Mouse (Mus musculus): ENCODE results near the gene Nfix. TPM values are rescaled to one million over a fixed set of nuclear protein-coding genes. Genes with fewer than 3 reads are reported as not detected.

Gene Nfix
- polyA plus RNA-seq, 1 experiment from 2014 or later, result 145 TPM

GRCm38 (mm10) chr8:84735597-84735996, 64.5 kb downstream of the Nfix start:
- Histone ChIP-seq H3K27ac (peak overlapping the region; percentile 40; the same call in 1 of the 2 replicates), H3K27me3 (peaks cover 26% of the 10 kb centered on the region), H3K36me3 (ENCODE audit: poor library complexity, severe bottlenecking) (peaks cover 9% of the 10 kb centered on the region), H3K9ac (peak overlapping the region; percentile 48), H3K4me2 (no peak overlapping the region), H3K9me3 (replicated peaks) (no peaks in the 10 kb centered on the region), H3K4me3 (no peak overlapping the region), H3K4me1 (peaks cover 100% of the 10 kb centered on the region)
- no peak for ATAC-seq
- 41% methylated on average over 2 of the region's 2 CpGs for WGBS

GRCm38 (mm10) chr8:84734680-84735079, 65.5 kb downstream of the Nfix start:
- 73% methylated on average over 2 of the region's 2 CpGs for WGBS
- no peak overlapping the region for H3K4me2 ChIP-seq
- ATAC-seq, result no peak
- no peak overlapping the region for H3K4me3 ChIP-seq
- H3K27me3 ChIP-seq, result peaks cover 17% of the 10 kb centered on the region
- no peaks in the 10 kb centered on the region for H3K9me3 ChIP-seq (replicated peaks)
- H3K4me1 ChIP-seq, result peaks cover 100% of the 10 kb centered on the region
- H3K36me3 ChIP-seq (ENCODE audit: poor library complexity, severe bottlenecking), result peaks cover 9% of the 10 kb centered on the region
- H3K27ac ChIP-seq, result peak overlapping the region; percentile 90; the same call in 1 of the 2 replicates
- H3K9ac ChIP-seq, result no peak overlapping the region

- H3K9me3 ChIP-seq (replicated peaks), result no peaks in the 10 kb centered on the region
- peak overlapping the region; percentile 90; the same call in 1 of the 2 replicates for H3K27ac ChIP-seq
- H3K4me2 ChIP-seq, result no peak overlapping the region
- peaks cover 9% of the 10 kb centered on the region for H3K36me3 ChIP-seq (ENCODE audit: poor library complexity, severe bottlenecking)
- no peak for ATAC-seq
- H3K27me3 ChIP-seq, result peaks cover 12% of the 10 kb centered on the region
- WGBS, result 83% methylated on average over 6 of the region's 6 CpGs
- H3K9ac ChIP-seq, result peak overlapping the region; percentile 3; the same call in 1 of the 2 replicates
- H3K4me3 ChIP-seq, result no peak overlapping the region
- H3K4me1 ChIP-seq, result peaks cover 100% of the 10 kb centered on the region
Measured at GRCm38 (mm10) chr8:84733959-84734358, 66.2 kb downstream of the Nfix start.

GRCm38 (mm10) chr8:84732996-84733395, 67.1 kb downstream of the Nfix start:
- H3K9me3 ChIP-seq (replicated peaks), result no peaks in the 10 kb centered on the region
- H3K27me3 ChIP-seq, result peaks cover 7% of the 10 kb centered on the region; the same call in 1 of the 2 replicates
- ATAC-seq, result no peak
- H3K4me2 ChIP-seq, result no peak overlapping the region
- H3K4me1 ChIP-seq, result peaks cover 100% of the 10 kb centered on the region
- H3K9ac ChIP-seq, result peak overlapping the region; percentile 14
- no peak overlapping the region for H3K4me3 ChIP-seq
- WGBS, result 57% methylated on average over 6 of the region's 6 CpGs
- H3K36me3 ChIP-seq (ENCODE audit: poor library complexity, severe bottlenecking), result peaks cover 9% of the 10 kb centered on the region
- H3K27ac ChIP-seq, result peak overlapping the region; percentile 90

GRCm38 (mm10) chr8:84732545-84732944, 67.6 kb downstream of the Nfix start:
- no peak for ATAC-seq
- WGBS, result 66% methylated on average over 5 of the region's 5 CpGs

GRCm38 (mm10) chr8:84731371-84732177, 68.6 kb downstream of the Nfix start:
- peaks cover 100% of the 10 kb centered on the region for H3K4me1 ChIP-seq
- 58% methylated on average over 11 of the region's 11 CpGs for WGBS
- H3K9me3 ChIP-seq (replicated peaks), result no peaks in the 10 kb centered on the region
- H3K9ac ChIP-seq, result peak overlapping the region; percentile 53
- ATAC-seq, result no peak
- peaks cover 21% of the 10 kb centered on the region for H3K36me3 ChIP-seq (ENCODE audit: poor library complexity, severe bottlenecking)
- peaks cover 5% of the 10 kb centered on the region; the same call in 1 of the 2 replicates for H3K27me3 ChIP-seq
- 0 out of 2 replicates have a peak overlapping the region, but pooled peaks have one; percentile 18 for H3K4me2 ChIP-seq
- H3K27ac ChIP-seq, result peak overlapping the region; percentile 90
- no peak overlapping the region for H3K4me3 ChIP-seq

More at GRCm38 (mm10) chr8:84732545-84732944, 67.6 kb downstream of the Nfix start:
- Histone ChIP-seq H3K27me3 (peaks cover 7% of the 10 kb centered on the region; the same call in 1 of the 2 replicates), H3K9ac (peak overlapping the region; percentile 14; the same call in 1 of the 2 replicates), H3K27ac (peak overlapping the region; percentile 90), H3K4me1 (peaks cover 100% of the 10 kb centered on the region), H3K4me3 (no peak overlapping the region), H3K4me2 (no peak overlapping the region), H3K9me3 (replicated peaks) (no peaks in the 10 kb centered on the region), H3K36me3 (ENCODE audit: poor library complexity, severe bottlenecking) (peaks cover 11% of the 10 kb centered on the region)

GRCm38 (mm10) chr8:84730541-84731370, 69.4 kb downstream of the Nfix start:
- Histone ChIP-seq H3K27ac (peak overlapping the region; percentile 90), H3K4me2 (peak overlapping the region; percentile 18), H3K27me3 (no peaks in the 10 kb centered on the region; the same call in 1 of the 2 replicates), H3K4me1 (peaks cover 100% of the 10 kb centered on the region), H3K9me3 (replicated peaks) (no peaks in the 10 kb centered on the region), H3K9ac (peak overlapping the region; percentile 53), H3K36me3 (ENCODE audit: poor library complexity, severe bottlenecking) (peaks cover 25% of the 10 kb centered on the region), H3K4me3 (no peak overlapping the region)
- 0 out of 2 replicates have a peak, but pooled peaks have one; percentile 5 for ATAC-seq
- WGBS, result 35% methylated on average over 9 of the region's 9 CpGs

- peaks cover 100% of the 10 kb centered on the region for H3K4me1 ChIP-seq
- H3K27me3 ChIP-seq, result no peaks in the 10 kb centered on the region
- H3K4me2 ChIP-seq, result peak overlapping the region; percentile 18; the same call in 1 of the 2 replicates
- 80% methylated on average over 16 of the region's 16 CpGs for WGBS
- peaks cover 30% of the 10 kb centered on the region for H3K36me3 ChIP-seq (ENCODE audit: poor library complexity, severe bottlenecking)
- H3K4me3 ChIP-seq, result no peak overlapping the region
- H3K9me3 ChIP-seq (replicated peaks), result no peaks in the 10 kb centered on the region
- no peak for ATAC-seq
- H3K9ac ChIP-seq, result peak overlapping the region; percentile 53; the same call in 1 of the 2 replicates
- peak overlapping the region; percentile 90 for H3K27ac ChIP-seq
Measured at GRCm38 (mm10) chr8:84729921-84730362, 70.2 kb downstream of the Nfix start.

- Histone ChIP-seq H3K4me1 (peaks cover 100% of the 10 kb centered on the region), H3K4me2 (peak overlapping the region; percentile 28; the same call in 1 of the 2 replicates), H3K9ac (peak overlapping the region; percentile 14; the same call in 1 of the 2 replicates), H3K27me3 (no peaks in the 10 kb centered on the region), H3K36me3 (ENCODE audit: poor library complexity, severe bottlenecking) (peaks cover 31% of the 10 kb centered on the region), H3K4me3 (no peak overlapping the region), H3K27ac (peak overlapping the region; percentile 90), H3K9me3 (replicated peaks) (no peaks in the 10 kb centered on the region)
- ATAC-seq, result peak; percentile 86
- 46% methylated on average over 3 of the region's 3 CpGs for WGBS
Measured at GRCm38 (mm10) chr8:84728474-84728873, 71.7 kb downstream of the Nfix start.

GRCm38 (mm10) chr8:84725941-84726259, 74.2 kb downstream of the Nfix start:
- H3K36me3 ChIP-seq (ENCODE audit: poor library complexity, severe bottlenecking), result peaks cover 42% of the 10 kb centered on the region
- H3K9me3 ChIP-seq (replicated peaks), result no peaks in the 10 kb centered on the region
- H3K9ac ChIP-seq, result 0 out of 2 replicates have a peak overlapping the region, but pooled peaks have one; percentile 49
- H3K4me1 ChIP-seq, result peaks cover 95% of the 10 kb centered on the region
- no peak overlapping the region for H3K4me3 ChIP-seq
- WGBS, result 17% methylated on average over 3 of the region's 3 CpGs
- H3K27me3 ChIP-seq, result no peaks in the 10 kb centered on the region
- H3K27ac ChIP-seq, result peak overlapping the region; percentile 97
- ATAC-seq, result no peak
- no peak overlapping the region for H3K4me2 ChIP-seq

GRCm38 (mm10) chr8:84725246-84725940, 74.8 kb downstream of the Nfix start:
- H3K9me3 ChIP-seq (replicated peaks), result no peaks in the 10 kb centered on the region
- H3K9ac ChIP-seq, result peak overlapping the region; percentile 49; the same call in 1 of the 2 replicates
- no peak for ATAC-seq
- peaks cover 90% of the 10 kb centered on the region for H3K4me1 ChIP-seq
- WGBS, result 61% methylated on average over 10 of the region's 10 CpGs
- peak overlapping the region; percentile 97 for H3K27ac ChIP-seq
- H3K36me3 ChIP-seq (ENCODE audit: poor library complexity, severe bottlenecking), result peaks cover 47% of the 10 kb centered on the region
- H3K4me3 ChIP-seq, result no peak overlapping the region
- H3K4me2 ChIP-seq, result 0 out of 2 replicates have a peak overlapping the region, but pooled peaks have one; percentile 30
- H3K27me3 ChIP-seq, result no peaks in the 10 kb centered on the region
